Mouse (Mus musculus) liver, embryonic 13.5 days (tissue): ENCODE measurements at regions not wholly inside any gene's neighbourhood (a gene's known extent, or its start where the extent isn't known, plus 50 kb on each side); places are given as distances from the start of the nearest gene placed in this dataset.
A peak's percentile ranks its signal among the peaks of the same experiment; 100 is the strongest.

Experiments used
- ATAC-seq: fragments of 200-750 bp; cut with Nextera tagmentation; 2 replicates; pipeline ENCODE4 v1.8.0; 2017; ENCODE audit warnings: low read depth, mild to moderate bottlenecking, moderate number of reproducible peaks, moderate library complexity
- DNase-seq: peaks from one replicate; pipeline ENCODE4 v3.0.0; 2022
- H3K27ac ChIP-seq: fragments of 300-500 bp; sonication (generic); 2 replicates; pipeline ENCODE4 v1.5.1; 2015; ENCODE audit warnings: moderate library complexity, mild to moderate bottlenecking, inconsistent platforms
- H3K27me3 ChIP-seq: fragments of 300-500 bp; sonication (generic); 2 replicates; pipeline ENCODE4 v1.6.1; 2015; ENCODE audit warnings: mild to moderate bottlenecking, inconsistent platforms
- H3K36me3 ChIP-seq: fragments of 300-500 bp; sonication (generic); 2 replicates; pipeline ENCODE4 v1.6.1; 2015; ENCODE audit warnings: mild to moderate bottlenecking, inconsistent platforms
- H3K4me1 ChIP-seq: fragments of 300-500 bp; sonication (generic); replicated peaks from 2 replicates; pipeline ENCODE4 v1.6.1; 2015; ENCODE audit warnings: inconsistent platforms
- H3K4me2 ChIP-seq: fragments of 300-500 bp; sonication (generic); 2 replicates; pipeline ENCODE4 v1.6.1; 2015; ENCODE audit warnings: inconsistent platforms, mild to moderate bottlenecking, moderate library complexity
- H3K4me3 ChIP-seq: fragments of 300-500 bp; sonication (generic); replicated peaks from 2 replicates; pipeline ENCODE4 v1.5.1; 2015; ENCODE audit warnings: mild to moderate bottlenecking, inconsistent platforms
- H3K9ac ChIP-seq: fragments of 300-500 bp; sonication (generic); 2 replicates; pipeline ENCODE4 v1.6.1; 2015; ENCODE audit warnings: mild to moderate bottlenecking, inconsistent platforms
- H3K9me3 ChIP-seq: fragments of 300-500 bp; sonication (generic); replicated peaks from 2 replicates; pipeline ENCODE4 v1.6.1; 2016; ENCODE audit warnings: inconsistent platforms
- WGBS: fragments of 180-500 bp; shearing (Covaris S2); methylation state at CpG from one replicate; pipeline ENCODE4 v1.1.7; 2015; ENCODE audit not compliant: insufficient replicate concordance; 5-methylcytosine and 5-hydroxymethylcytosine counted together

GRCm38 (mm10) chrX:57869648-57870047 lies 152.9 kb upstream of the Zic3 start:
- no peak overlapping the region for H3K9ac ChIP-seq
- H3K4me3 ChIP-seq, result no peak overlapping the region
- H3K9me3 ChIP-seq, result no peaks in the 10 kb centered on the region
- no peak overlapping the region for H3K4me2 ChIP-seq
- H3K27ac ChIP-seq, result no peak overlapping the region
- ATAC-seq (no peak), DNase-seq (no peak)
- H3K4me1 ChIP-seq, result no peaks in the 10 kb centered on the region
- H3K27me3 ChIP-seq, result no peaks in the 10 kb centered on the region
- WGBS, result 46% methylated on average over 5 of the region's 5 CpGs
- H3K36me3 ChIP-seq, result no peaks in the 10 kb centered on the region

DNA sequence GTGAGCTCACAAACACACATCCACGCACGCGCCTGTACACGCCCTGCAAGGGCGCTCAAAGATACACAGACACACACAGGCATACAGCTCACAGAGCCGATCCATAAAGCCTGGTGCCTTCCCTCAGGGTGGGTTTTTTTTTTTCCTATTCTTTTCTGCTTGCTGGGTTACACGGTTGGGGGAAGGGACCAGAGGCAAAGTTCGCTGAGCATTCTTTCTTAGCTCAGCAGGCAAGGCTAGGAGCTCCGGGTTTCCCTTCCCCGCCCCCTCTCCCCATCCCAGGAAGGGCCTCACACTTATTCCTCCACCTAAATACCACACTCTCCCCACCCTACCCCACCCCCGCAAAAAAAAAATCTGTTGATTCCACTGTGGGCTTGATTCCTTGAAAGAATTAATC lies 105.8 kb upstream of the Zic3 start:
- Histone ChIP-seq H3K4me3 (no peak overlapping the region), H3K4me2 (no peak overlapping the region), H3K27me3 (peaks cover 57% of the 10 kb centered on the region), H3K9me3 (no peaks in the 10 kb centered on the region), H3K36me3 (no peaks in the 10 kb centered on the region), H3K27ac (no peak overlapping the region), H3K4me1 (no peaks in the 10 kb centered on the region), H3K9ac (no peak overlapping the region)
- no peak for ATAC-seq
- 28% methylated on average over 11 of the region's 11 CpGs for WGBS
- no peak for DNase-seq

DNA sequence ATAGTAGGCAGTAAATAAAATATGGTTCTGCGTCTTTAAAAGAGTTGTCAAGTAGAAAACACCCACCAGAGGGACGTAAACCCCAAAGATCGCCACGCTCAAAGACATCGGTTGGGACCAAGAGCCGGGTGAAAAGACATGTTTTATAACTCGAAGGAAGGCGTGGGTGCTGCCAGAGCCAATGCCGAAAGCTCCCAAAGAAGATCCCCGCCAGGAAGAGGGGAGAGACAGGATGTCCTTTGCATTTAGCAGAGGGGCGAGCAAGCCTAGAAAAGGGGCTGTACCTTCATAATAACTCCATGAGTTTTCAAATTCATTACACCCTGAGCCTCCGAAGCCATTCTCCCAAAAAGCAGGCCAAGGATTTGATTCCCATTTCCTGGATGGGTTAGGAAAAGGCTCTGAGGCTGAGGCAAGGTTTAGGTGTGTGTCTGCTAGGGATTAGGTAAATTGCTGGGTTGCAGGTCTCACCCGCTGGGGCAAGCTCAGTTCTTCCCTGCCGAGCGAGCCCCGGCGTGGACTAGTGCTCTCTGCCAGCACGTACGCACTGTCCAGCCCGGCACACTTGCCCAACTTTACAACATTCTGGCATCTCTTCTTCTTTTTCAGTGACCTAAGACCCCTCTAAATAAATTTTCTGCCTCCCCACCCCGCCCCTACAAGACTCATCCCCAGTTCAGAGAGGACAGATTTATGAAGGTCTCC lies 104.9 kb upstream of the Zic3 start:
- H3K27me3 ChIP-seq, result peaks cover 65% of the 10 kb centered on the region
- DNase-seq (no peak), ATAC-seq (no peak)
- H3K36me3 ChIP-seq, result no peaks in the 10 kb centered on the region
- H3K9me3 ChIP-seq, result no peaks in the 10 kb centered on the region
- no peak overlapping the region for H3K4me3 ChIP-seq
- WGBS, result 13% methylated on average over 21 of the region's 21 CpGs
- no peak overlapping the region for H3K9ac ChIP-seq
- H3K4me1 ChIP-seq, result no peaks in the 10 kb centered on the region
- H3K27ac ChIP-seq, result no peak overlapping the region
- no peak overlapping the region for H3K4me2 ChIP-seq

DNA sequence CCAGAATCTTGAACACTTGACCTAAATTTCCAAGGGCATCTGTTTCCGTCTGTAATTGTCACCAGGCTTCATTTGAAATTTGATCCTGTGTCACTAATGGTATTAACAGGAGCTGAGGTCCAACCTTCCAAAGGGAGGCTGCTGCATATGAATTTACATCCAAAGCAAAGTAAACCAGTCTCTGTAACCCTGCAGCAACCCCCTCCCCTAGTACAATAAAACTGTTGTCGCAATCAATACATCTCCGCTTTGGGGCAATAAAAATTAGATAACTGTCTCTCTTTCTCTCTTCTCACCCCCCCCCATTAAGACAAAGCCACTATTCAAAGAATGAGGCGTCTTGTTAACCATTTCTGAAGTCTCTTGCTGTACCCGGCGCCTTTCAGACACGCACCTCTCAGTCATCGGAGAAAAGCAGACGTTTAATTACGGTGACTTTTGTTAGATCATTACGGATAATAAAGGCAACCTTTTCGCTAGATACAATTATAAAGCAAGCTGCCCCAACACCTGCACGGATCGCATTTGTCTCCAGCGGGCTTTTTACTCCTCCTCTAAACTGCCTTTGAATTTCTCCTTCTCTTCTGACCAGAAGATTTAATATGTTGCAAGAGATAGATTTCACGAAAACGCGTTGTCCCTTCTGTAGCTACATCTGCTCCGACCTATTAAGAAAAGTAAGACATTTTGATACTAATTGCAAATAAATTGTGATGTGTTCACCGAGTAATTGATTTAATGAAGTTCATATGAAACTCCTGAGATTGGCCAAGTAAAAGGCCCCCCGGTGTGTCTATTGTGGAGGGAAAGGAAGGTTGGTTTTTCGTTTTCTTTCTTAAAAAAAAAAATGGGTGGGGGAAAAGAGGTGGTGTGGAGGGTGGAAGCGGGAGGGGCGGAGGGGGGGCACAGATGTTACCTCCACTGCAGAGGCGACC lies 104.1 kb upstream of the Zic3 start:
- WGBS, result 15% methylated on average over 25 of the region's 25 CpGs
- ATAC-seq, result no peak
- no peaks in the 10 kb centered on the region for H3K4me1 ChIP-seq
- H3K27me3 ChIP-seq, result peaks cover 73% of the 10 kb centered on the region
- no peak for DNase-seq
- no peaks in the 10 kb centered on the region for H3K36me3 ChIP-seq
- no peaks in the 10 kb centered on the region for H3K9me3 ChIP-seq
- no peak overlapping the region for H3K4me3 ChIP-seq
- no peak overlapping the region for H3K4me2 ChIP-seq
- H3K9ac ChIP-seq, result no peak overlapping the region
- H3K27ac ChIP-seq, result no peak overlapping the region

DNA sequence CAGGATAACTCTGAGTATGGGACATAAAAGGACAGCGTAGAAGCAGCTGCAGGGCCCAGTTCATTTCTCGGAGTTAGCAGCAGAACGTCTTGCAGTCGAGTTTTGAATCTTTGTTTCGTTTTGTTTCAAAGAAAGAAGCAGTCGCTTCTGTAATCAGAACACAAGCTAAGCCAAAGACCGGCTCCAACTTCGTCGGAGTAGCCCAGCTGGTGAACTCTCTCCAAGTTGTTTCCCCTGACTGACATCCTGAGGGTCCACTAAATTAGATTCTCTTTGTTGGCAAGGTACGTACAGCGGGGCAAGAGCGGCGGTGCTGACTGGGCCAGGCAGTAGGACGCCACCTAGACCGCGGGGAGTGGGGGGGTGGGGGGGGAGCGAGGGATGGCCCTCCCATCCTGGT lies 102.6 kb upstream of the Zic3 start:
- no peak overlapping the region for H3K9ac ChIP-seq
- H3K9me3 ChIP-seq, result no peaks in the 10 kb centered on the region
- DNase-seq, result no peak
- peak overlapping the region; percentile 21; the same call in 1 of the 2 replicates for H3K4me2 ChIP-seq
- ATAC-seq, result no peak
- no peak overlapping the region for H3K4me3 ChIP-seq
- H3K36me3 ChIP-seq, result no peaks in the 10 kb centered on the region
- peaks cover 73% of the 10 kb centered on the region for H3K27me3 ChIP-seq
- H3K27ac ChIP-seq, result no peak overlapping the region
- 22% methylated on average over 17 of the region's 17 CpGs for WGBS
- no peaks in the 10 kb centered on the region for H3K4me1 ChIP-seq

DNA sequence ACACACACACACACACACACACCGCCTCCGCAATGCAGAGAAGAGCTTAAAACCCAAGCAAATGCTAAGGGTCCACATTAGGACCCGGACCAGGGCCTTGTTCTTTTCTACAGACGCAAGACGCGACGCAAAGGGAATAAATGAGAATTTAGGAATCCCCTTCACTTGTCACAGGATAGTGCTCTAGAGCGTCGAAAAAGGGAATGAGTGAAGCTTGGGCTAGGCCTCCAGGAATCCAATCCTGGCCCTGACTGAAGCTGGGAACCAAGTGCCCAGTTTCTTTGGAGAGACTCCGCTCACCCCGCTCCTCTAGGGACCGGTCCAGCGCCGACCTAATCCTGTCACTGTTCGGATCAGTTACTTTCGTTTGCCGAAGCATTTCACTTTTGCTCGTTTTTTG lies 102.1 kb upstream of the Zic3 start:
- Histone ChIP-seq H3K4me2 (peak overlapping the region; percentile 21; the same call in 1 of the 2 replicates), H3K27me3 (peaks cover 73% of the 10 kb centered on the region), H3K4me1 (no peaks in the 10 kb centered on the region), H3K9ac (no peak overlapping the region), H3K27ac (no peak overlapping the region), H3K9me3 (no peaks in the 10 kb centered on the region), H3K4me3 (no peak overlapping the region), H3K36me3 (no peaks in the 10 kb centered on the region)
- DNase-seq, result no peak
- no peak for ATAC-seq
- 17% methylated on average over 18 of the region's 18 CpGs for WGBS

DNA sequence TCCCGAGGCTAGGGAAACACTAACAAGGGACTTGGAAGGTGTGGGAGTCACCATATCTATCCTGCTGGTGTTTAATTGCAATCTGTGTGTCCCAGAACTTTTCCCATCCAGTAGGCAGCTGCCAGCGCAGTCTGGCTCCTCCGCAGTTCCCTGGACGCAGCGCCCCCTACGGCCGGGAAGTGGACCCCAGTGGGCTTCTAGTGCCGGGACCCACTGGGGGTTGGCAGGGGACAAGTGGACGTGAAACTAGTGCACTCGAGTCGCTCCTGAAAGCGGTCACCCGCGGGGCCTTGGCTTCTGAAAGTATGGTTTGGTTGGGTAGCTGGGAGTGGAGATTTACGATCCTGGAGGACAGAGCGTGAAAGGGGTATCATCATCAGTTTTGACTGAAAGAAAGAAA lies 101.2 kb upstream of the Zic3 start:
- H3K4me2 ChIP-seq, result no peak overlapping the region
- no peaks in the 10 kb centered on the region for H3K9me3 ChIP-seq
- peaks cover 69% of the 10 kb centered on the region for H3K27me3 ChIP-seq
- DNase-seq (no peak), ATAC-seq (no peak)
- H3K4me1 ChIP-seq, result no peaks in the 10 kb centered on the region
- H3K27ac ChIP-seq, result no peak overlapping the region
- H3K4me3 ChIP-seq, result no peak overlapping the region
- WGBS, result 19% methylated on average over 16 of the region's 16 CpGs
- H3K36me3 ChIP-seq, result no peaks in the 10 kb centered on the region
- H3K9ac ChIP-seq, result no peak overlapping the region

DNA sequence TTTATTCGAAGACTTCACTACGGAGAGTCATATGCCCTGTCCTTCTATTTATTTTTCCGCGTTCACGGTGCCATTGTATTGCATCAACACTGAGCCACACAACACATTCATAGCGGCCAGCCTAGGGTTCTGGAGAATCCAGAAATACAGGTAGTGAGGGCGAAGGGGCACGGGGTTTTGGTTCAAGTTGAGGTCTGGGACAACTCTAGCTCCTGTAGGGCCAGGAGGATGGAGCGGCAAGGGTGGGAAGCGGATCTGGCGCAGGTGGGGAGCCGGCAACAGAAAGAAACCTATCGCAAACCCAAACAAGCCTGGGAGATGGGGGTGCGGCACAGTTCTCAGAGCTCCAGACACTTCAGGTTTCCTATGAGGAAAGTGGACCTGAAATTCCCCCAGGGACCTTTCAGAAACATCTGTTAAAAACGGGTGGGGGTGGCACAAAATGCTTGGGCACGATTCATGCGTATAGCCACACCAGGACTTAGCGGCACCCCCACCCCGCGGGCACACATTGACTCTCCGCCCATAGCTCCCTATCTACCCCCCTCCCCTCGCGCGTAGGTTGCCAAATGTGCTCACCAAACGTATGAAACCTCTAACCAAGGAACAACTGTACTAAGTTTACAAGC lies 100.6 kb upstream of the Zic3 start:
- Histone ChIP-seq H3K4me2 (no peak overlapping the region), H3K27me3 (peaks cover 63% of the 10 kb centered on the region), H3K36me3 (no peaks in the 10 kb centered on the region), H3K4me3 (no peak overlapping the region), H3K4me1 (no peaks in the 10 kb centered on the region), H3K9me3 (no peaks in the 10 kb centered on the region), H3K27ac (no peak overlapping the region), H3K9ac (no peak overlapping the region)
- ATAC-seq (no peak), DNase-seq (no peak)
- 15% methylated on average over 25 of the region's 25 CpGs for WGBS

GRCm38 (mm10) chrX:57923836-57924235 lies 98.7 kb upstream of the Zic3 start:
- Histone ChIP-seq H3K4me3 (no peak overlapping the region), H3K27ac (no peak overlapping the region), H3K9me3 (no peaks in the 10 kb centered on the region), H3K9ac (no peak overlapping the region), H3K4me2 (no peak overlapping the region), H3K27me3 (peaks cover 44% of the 10 kb centered on the region), H3K4me1 (no peaks in the 10 kb centered on the region), H3K36me3 (no peaks in the 10 kb centered on the region)
- ATAC-seq (no peak), DNase-seq (no peak)
- 29% methylated on average over 5 of the region's 5 CpGs for WGBS

- Histone ChIP-seq H3K4me3 (no peak overlapping the region), H3K9ac (no peak overlapping the region), H3K27me3 (no peaks in the 10 kb centered on the region), H3K4me1 (no peaks in the 10 kb centered on the region), H3K4me2 (no peak overlapping the region), H3K27ac (no peak overlapping the region), H3K9me3 (no peaks in the 10 kb centered on the region), H3K36me3 (no peaks in the 10 kb centered on the region)
- no peak for ATAC-seq
- 37% methylated on average over 3 of the region's 3 CpGs for WGBS
- no peak for DNase-seq
Measured at GRCm38 (mm10) chrX:57935621-57936020, 86.9 kb upstream of the Zic3 start.

DNA sequence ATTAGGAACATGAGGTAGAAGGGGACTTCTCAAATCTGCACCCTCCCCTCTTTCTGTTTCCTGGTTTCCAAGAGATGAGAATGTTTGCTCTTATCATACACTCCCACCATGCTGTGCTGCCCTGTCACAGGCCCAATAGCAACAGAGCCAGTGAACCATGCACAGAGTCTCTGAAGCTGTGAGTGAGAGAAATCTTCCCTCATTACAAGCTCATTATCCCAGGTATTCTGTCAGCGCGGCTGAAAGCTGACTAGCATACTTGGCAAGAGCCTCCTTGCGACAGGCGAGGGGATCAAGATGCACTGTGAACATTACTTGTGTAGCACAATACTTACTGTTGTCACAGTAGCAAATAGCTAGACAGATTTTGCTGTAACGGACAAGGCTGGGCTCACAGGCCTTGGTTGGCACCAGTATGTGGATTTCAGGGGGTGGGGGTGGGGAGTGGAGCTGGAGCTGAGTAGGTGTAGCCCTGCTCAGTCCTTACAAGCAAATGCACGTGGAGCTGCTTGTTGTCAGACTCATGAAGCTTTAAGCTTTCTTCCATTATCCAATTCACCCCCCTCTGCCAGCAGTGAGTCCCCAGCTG lies 84.2 kb upstream of the Zic3 start:
- 42% methylated on average over 6 of the region's 6 CpGs for WGBS
- H3K27ac ChIP-seq, result no peak overlapping the region
- H3K9me3 ChIP-seq, result no peaks in the 10 kb centered on the region
- ATAC-seq (no peak), DNase-seq (no peak)
- no peak overlapping the region for H3K4me3 ChIP-seq
- no peak overlapping the region for H3K4me2 ChIP-seq
- H3K4me1 ChIP-seq, result no peaks in the 10 kb centered on the region
- H3K36me3 ChIP-seq, result no peaks in the 10 kb centered on the region
- no peaks in the 10 kb centered on the region for H3K27me3 ChIP-seq
- no peak overlapping the region for H3K9ac ChIP-seq
